Mouse (Mus musculus): ENCODE data around the gene Tmem163. TPM values are rescaled to one million over a fixed set of nuclear protein-coding genes. Genes with fewer than 3 reads are reported as not detected.

The Tmem163 gene
- total RNA-seq, 2 experiments from 2014 or later: 13.8 to 14.7 TPM

DNA sequence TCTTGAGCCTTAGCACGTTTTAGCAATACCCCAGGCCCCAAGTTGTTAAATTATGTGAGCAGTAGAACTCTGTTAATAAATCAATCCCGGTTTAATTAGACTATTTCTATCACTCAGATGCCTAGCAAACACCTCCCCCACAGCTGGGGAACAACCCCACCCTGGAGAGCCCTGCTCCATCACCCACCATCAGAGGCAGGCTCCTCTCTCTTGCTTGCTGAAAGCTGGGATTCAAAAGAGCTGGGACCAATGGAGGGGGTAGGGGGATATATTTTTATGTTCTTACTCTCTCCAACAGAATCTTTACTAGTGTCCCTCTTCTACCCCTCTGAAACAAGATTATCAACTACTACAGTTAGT lies 122.9 kb downstream of the Tmem163 start:
- DNase-seq: no peak

DNA sequence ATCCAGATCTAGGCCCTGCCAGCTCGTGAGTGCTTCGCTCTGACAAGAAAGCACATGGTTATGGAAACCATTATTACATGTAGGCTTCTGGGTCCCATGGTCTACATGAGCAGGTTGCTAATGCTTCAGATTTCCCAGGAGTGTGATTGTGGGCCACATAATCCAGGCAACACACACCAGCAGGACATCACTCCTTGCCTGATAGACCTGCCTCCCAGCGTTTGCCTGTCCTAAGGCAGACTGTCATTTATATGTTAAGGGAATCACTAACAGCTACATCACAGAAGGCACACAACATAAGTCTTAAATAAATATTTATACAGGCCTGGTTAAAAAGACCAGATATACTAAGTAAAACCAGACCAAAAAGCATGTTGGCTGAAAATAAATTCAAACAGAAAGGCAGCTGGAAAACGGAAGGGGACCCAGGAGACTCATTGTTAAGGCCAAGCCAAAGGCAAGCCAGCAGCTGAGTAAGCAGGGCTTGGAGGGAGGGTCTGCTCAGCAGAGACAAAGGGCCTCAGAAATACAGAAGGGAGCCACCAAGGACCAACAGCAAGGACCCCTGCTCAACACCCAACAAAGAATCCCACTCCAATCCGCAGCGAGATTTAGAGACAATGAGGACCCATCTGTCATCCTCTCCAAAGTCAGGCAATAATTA lies 123.4 kb downstream of the Tmem163 start:
- DNase-seq: no peak

DNA sequence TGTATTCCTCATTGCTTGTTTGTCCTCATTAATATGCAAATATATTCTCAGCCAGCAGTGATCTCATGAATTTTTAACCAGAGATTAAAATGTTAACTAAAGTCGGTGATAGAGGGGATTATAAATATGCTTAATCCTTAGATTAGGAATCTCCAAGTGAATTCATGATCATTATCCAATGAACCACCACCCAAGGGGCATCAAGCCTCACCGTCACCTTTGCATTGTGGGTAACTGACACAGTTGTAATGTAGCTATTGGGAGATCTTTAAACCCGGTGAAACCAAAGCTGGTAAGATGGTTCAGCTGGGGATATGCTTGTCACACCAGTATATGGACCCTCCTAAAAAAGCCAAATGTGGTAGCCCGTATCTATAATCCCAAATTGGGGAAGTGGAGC lies 131.3 kb downstream of the Tmem163 start:
- no peak for DNase-seq

DNA sequence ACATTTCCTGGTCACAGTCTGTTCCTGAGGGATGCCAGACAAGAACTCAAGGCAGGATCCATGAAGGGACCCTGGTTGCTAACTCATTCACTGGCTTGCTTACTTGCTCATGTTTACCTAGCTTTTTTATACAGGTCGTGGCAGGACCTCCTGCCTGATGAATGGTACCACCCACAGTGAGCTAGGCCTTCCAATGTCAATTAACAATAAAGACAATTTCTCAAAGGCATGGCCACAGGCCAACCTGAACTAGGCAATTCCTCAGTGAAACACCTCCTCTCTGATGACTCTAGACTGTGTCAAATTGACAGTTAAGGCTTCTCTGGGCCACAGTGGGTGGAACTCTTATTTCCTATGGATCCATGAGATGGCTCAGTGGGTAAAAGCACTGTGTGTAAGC lies 136.6 kb downstream of the Tmem163 start:
- no peak for DNase-seq

DNA sequence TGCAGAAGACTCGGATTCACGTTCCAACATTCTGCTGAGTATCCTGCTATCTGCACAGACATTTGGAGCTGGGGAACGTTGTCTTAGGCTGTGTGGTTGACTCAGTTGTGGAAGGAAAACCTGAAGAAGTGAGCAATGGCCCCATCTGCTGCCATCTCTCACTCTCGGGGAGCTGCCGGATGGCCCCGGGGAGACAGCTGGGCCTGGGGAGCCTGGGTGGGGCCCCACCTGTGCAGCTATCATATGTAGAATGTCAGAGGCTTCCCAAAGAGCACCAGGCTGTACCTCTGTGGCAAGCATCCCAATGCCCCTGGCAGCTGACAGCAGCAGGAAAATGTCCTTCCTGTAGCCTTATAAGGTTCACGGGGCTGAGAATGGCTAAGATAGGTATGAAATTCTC lies 137.4 kb downstream of the Tmem163 start:
- no peak for DNase-seq

DNA sequence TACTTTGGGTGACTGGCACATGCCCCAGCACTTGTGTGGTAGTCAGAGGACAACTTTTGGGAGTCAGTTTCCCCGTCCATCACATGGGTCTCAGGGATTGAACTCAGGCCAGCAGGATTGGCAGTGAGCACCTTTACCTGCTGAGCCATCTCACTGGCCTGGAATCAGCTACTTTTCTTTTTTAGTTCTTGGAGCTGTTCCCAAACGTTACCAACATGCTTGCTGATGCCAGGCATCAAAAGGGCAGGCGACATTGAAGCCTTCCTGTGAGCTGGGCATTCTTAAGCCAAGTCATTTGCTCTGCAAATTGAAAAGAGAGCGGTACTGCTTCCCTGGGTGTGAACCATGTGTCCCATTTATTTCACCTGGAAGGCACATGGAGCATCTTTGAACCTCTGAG lies 137.8 kb downstream of the Tmem163 start:
- no peak for DNase-seq

DNA sequence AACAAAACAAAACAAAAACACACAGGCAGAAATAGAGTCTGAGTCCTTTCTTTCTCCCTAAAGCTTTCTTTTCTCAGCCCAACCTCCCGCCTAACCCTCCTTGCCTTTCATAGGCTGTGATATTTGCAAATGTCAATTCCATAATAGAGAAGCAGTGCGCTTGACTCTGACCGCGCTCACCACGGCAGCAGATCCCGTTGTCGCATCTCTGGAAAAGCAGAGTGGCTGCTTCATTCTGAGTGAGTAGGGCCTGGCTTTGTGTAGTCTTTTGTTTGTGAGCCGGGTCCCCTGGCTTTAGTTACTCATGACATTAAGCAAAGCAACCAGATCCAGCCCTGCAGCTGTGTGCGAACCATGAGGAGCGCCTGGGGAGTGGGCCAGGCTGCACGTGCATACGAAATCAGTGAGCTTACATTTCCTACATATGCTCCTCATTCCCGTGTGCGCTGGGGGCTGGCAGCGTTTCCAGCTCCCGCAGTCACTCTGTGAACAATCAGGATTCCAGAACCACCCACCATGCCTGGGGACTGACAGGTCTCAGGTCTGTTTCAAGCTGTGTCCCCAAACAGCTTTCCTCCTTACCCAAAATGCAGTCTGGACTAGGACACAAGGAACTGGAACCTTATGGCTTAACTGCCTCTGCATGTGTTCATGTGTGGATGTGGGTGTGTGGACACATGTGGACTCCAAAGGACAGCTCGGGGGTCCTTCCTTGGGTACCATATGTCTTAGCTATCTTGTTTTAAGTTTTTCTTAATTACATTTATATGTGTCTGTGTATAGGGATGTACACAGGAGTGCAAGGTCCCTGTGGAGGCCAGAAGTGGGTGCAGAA lies 141.9 kb downstream of the Tmem163 start:
- DNase-seq: no peak

DNA sequence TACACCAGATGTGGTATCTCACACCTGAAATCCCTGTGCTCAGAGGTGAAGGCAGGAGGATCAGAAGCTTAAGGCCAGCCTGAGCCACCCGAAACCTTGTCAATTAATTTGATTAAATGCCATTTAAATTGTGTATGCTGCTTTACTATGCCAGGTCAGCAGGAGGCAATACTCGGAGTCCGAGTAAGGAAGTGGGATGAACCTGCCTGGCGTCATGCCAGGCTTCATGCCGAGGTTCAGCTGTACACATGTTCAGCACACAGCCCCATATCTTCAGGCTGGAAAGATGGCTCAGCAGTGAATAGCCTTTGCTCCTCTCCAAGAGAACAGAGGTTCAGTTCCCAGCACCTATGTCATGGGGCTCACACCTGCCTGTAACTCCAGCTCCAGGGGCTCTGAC lies 142.9 kb downstream of the Tmem163 start:
- no peak for DNase-seq

DNA sequence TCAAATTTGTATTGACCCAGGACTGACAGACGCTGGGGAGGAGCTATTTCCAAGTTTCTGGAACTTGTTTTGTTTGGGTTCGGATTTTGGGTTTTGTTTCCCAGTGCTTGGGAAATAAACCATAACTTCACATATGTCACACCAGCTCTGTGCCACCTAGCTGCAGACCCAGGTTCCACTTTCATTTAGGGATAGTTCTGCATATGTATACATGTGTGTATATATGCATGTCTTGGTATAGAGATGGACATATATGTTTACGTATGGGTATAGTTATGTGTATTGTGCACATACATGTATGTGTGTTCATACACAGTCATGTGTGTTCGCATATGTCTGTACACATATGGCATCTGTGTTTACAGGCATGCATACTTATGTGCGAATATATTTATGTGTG lies 147.6 kb downstream of the Tmem163 start:
- no peak for DNase-seq

DNA sequence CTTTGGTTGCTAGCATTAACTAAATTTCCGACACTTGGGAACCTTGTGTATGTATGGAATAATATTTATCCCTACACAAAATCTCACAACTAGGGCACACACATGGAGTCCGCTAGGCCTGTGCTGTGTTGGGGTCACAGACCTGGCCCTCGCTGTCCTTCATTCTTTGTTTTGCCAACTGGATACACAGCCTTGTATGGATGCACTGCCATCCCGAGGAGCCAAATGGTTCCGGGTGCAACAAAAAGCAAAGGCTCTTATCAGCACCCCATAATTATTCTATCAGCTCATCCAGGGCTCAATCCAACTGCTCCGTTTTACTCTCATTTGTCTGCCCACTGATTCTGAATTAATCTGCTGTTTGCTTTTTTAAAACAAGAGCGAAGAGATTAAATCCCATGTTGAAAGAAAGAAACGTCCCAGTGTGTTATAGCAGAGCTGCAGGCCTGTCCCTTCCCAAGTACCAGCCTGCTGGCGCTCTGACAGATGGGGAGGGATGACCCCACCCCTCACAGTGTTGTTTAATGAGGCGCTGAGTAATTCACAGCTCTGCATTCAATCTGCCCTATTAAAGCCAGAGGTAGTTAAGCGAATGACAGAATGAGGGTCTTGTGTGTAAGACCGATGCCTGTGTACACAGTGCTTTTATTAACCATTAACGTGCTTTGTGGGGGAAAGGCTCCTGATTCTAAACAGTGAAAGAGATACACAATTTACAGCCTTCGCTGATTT lies 148.3 kb downstream of the Tmem163 start:
- no peak for DNase-seq

DNA sequence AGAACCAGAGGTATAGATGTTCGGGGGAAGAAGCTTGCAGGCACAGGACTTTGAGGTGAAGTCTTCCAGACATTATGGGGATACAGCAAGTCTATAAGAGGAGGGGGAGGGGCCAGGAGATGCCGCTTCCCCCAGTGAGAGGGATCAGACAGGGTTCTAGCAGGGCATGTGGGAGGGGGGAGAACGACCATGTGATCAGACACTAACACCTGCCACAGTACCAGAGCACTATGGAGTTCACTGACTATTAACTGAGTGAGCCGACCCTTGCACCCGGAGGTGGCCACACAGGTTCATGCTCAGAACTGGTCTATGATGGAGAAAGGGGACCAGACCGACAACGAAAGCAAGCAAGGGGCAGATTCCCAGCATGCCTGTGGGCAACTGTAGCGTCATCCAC lies 156.0 kb downstream of the Tmem163 start:
- DNase-seq: no peak

DNA sequence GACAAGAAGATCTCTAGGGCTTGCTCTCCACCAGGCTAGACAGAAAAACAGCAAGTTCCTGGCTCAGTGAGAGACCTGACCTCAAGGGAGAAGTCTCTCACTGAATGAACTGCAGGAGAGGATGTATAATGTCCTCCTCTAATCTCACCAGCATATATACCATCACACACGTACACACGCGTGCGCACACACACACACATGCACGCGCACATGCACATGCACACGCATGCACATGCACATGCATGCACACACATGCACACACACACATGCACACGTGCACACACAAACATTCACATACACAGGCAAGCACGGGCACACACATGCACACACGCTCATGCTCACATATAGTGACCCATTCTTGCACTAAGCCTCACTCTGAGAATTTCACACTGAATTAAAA lies 164.5 kb downstream of the Tmem163 start:
- DNase-seq: no peak

DNA sequence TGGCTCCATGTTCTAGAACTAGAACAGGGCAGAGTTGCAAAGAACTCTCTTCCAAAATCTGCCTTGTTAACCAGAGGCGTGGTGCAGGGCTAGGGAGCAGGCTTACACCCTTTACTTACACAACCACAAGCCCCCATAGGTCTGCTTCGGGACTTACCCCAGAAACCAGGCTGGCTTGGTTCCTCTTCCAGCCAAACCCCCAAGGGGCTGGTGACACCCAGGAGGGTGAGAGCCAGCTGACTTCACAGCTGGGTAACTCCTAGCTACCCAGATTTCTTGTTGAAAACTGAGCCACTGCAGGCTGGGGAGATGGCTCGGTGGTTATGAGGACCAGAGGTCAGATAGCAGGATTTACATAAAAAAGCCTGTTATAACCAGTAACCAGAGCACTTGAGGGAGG lies 164.9 kb downstream of the Tmem163 start:
- no peak for DNase-seq

DNA sequence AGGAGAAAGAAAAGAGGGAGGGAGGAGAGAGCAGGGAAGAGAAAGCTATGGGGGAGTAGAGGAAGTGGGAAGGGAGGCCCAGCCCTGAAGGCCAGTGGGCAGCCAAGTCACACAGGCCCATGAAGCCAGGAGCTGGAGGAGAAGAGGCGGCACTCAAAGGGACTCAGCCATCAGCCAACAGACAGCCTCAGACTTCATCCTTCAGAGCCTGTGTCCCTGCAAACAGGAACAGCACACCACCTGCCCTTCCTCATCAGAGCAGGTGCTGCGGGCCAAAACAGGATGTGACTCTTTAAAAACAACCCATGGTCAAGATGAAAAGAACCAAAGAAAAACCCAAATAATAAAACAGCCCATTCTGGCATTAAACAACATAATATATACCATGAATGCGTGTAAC lies 165.7 kb downstream of the Tmem163 start:
- no peak for DNase-seq

DNA sequence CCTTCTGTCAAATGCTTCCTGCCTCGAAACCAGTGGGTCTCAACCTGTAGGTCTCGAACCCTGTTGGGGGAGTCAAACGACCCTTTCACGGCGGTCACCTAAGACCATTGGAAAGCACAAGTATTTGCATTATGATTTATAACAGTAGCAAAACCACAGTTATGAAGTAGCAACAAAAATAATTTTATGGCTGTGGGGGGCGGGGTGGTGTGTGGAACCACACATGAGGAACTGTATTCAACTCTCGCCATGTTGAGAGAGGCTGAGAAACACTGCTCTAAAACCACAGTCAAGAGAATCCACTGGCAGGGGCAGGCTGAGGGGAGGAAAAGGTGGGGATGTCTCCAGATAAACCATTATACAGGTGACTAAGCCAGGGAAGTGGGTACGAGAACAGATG lies 166.2 kb downstream of the Tmem163 start:
- no peak for DNase-seq

DNA sequence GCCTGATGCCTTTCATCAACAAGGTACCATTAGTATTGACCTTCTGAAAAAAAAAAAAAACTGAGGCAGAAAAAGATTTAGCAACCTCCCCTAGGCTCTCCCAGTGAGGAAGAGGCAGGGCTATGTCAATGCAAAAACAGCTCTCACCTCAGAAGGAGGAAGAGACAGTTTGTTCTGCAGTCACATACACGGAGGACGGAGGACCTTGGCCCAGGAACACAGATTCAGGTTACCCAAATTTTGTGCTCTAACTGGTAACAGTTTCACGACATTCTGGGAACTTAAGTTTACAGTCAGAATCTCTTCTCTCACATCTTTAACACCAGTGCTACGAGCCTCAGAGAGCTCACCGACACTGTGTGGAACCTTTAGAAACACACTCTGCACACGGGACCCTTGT lies 166.6 kb downstream of the Tmem163 start:
- DNase-seq: no peak

DNA sequence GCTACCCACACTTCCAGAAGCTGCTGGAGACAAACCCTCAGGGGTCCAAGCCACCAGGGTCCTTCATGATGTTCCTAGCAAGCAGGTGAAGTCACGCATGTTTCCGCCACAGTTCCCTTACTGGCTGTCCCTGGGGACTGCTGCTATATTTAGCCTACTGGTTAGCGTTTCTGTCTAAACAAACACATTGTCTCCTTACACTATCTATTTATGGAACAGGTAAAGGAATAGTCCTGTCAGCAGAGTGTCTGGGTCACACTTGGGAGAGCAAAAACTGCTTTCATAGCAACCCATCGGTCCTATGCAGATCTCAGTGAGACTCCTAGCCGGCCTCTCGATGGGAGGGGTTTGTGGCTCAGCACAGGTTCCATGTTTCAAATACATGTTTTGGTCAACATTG lies 168.0 kb downstream of the Tmem163 start:
- no peak for DNase-seq

DNA sequence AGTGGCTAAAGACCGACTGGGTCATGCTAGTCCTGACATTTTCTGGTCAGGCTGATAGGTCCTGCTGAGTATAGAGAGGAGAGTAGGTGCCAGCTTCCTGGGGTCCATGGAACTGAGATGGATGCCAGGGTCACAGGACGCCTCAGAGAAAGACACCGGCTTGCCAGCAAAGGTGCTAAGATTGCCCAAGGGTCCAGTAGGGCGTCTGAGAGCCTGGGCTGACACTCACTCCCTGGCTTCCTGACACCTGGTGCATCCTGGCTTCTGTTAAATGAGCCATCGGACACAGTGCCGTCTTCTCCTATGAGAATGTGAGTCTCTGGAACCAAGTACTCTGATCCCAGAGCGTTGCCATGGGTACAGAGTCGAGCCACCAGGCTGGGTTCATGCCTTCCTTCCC lies 170.4 kb downstream of the Tmem163 start:
- DNase-seq: no peak

DNA sequence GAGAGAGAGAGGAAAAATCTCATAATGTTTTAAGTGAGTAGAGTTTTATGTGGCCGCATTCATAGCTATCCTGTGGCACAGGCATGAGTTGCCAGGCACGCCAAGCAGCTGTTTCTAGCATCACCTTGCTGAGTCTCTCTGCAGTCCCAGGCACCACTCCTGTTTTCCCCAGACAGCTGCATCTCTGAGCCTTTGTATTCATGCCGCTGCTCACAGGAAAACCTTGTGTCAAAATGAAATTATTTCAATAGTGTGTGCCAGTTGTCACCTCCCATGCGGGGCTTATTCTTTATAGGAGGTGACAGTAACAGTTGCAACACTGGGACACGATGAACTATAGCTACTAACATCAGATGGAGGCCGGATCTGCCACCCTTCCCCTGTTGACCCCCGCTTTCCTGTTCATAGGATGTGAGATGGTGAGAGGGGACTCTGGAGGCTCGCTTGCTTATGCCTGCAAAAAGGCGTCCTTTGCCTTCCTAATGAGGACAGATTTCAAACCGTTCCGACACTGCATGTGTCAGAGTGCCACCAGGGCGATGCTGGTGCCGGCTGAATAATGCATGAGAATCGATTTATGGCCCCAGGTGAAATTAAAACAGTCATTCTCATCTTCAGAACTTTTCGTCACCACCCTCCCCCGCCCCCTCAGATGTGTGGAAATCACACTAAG lies 171.1 kb downstream of the Tmem163 start:
- no peak for DNase-seq

DNA sequence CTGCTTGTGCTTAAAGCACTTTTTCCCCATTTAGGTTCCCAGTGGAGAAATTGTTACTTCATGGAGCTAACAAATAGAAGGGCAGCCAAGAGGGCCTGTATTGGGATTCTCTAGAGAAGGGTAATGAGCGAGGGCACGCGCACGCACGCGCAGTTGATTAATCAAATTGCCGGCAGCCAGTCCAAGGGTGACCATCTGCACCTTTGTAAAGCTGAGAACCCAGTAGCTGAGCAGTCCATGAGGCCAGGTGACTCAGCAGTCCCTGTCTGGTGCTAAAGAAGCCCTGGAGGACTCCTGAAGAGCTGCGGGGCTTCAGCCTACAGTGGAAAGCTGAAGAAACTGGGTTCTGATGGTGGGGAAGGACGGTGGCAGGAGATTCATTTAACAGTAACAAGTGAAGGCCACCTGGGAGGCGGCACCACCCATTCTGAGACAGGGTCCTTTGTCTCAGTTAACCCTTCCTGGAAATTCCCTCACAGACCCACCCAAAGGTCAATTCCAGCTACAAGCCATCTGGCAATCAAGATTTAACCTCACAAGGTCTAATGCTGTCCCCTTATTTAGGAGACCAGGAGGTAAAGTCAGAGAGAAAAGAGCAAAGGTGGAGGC lies 172.2 kb downstream of the Tmem163 start:
- DNase-seq: no peak

DNA sequence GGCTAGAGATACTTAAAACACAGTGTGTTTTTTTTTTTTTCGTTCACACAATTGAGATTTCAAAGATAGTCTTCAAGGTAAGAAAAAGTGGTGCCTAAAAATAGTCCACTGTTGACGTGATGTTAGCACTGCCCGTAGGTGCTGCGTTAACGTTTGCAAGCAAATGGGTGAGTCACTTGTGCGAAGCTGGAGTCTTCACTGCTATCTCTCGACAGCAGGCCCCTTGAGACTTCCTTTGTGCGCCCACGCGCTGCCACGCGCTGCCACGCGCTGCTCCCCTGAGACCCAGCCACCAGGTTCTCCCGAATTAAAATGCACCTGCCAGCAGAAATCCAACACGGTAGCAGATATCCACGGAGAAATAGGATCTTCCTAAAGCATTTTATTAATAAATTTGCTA lies 178.6 kb downstream of the Tmem163 start:
- DNase-seq: no peak

DNA sequence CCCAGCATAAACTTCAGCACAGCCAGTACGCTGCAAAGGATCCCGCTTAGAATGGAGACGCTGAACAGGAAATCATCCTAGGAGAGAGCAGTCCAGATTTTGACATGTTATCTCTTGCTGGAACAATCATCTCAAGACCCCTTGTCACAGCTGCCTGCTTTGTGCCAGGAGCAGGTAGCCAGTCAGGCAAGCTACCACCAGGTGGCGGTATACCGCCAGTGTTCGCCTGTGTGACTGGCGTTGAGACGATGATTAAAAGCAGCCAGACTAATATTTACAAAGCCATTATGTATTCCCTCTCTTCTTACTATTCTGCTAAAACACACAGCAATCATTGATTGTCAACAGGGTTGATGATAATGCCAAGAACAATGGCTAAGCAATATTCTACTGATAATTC lies 179.1 kb downstream of the Tmem163 start:
- DNase-seq: peak; percentile 88

DNA sequence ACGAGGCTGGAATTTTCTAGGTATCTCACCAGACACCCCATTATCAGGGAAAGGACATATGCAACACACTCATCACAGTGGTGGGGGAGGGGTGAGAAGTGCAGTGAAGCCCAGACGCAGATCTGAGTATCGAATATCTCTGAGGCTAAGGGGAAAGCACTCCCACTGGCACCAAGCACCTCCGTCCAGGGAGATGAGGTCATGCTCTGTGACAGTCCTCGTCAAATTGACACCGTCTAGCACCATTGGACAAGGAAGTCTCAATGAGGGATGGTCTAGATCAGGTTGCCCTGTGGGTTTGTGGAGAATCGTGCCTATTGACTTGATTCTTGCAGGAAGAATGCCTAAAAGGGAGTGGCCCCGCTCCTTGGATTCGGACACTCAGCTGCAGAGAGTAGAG lies 180.6 kb downstream of the Tmem163 start:
- DNase-seq: no peak
